Mouse (Mus musculus): ENCODE results near the gene Capn7. TPM values are rescaled to one million over a fixed set of nuclear protein-coding genes. Genes with fewer than 3 reads are reported as not detected.

Gene Capn7
- polyA plus RNA-seq, 1 experiment from 2014 or later = 37.0 TPM

GRCm38 (mm10) chr14:31407911-31408604, 71.6 kb downstream of the Capn7 start:
- Histone ChIP-seq H3K4me1 (replicated peaks; ENCODE audit: control insufficient read depth, insufficient read depth, low read length) (peaks cover 18% of the 10 kb centered on the region), H3K36me3 (ENCODE audit: control insufficient read depth, insufficient read depth, low read length) (no peaks in the 10 kb centered on the region), H3K27ac (ENCODE audit: low read depth) (no peak overlapping the region), H3K9ac (ENCODE audit: low read length) (no peak overlapping the region), H3K27me3 (replicated peaks; ENCODE audit: control insufficient read depth, insufficient read depth, low read length) (no peaks in the 10 kb centered on the region), H3K4me2 (ENCODE audit: low read length) (no peak overlapping the region), H3K4me3 (ENCODE audit: low read depth, low read length) (no peak overlapping the region), H3K9me3 (ENCODE audit: control insufficient read depth, low read length) (no peaks in the 10 kb centered on the region)
- no peak for DNase-seq (ENCODE audit: low spot score)
- WGBS = 60% methylated on average over 6 of the region's 6 CpGs
- no peak for ATAC-seq (replicated peaks; ENCODE audit: low FRiP score, low TSS enrichment, low read depth)

DNA sequence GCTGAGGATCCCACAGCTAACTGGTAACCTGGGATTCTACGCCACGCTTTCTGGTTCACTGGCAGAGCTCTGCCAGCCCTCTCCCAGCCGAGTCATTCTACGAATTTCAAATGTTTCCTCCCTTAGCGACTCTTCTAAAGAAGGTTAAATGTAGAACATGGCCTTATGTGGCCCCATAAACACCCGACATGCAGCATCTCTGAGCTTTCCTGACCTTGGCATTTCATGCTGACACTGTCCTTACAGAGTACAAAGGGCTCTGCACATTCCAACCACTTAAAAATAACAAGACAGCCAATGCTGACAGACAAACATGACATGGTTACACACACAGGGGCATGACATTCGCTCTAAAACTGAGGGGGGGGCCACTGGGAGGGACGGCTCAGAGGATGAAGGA, 72.2 kb downstream of the Capn7 start:
- no peaks in the 10 kb centered on the region for H3K36me3 ChIP-seq (ENCODE audit: control insufficient read depth, insufficient read depth, low read length)
- H3K27ac ChIP-seq (ENCODE audit: low read depth) = no peak overlapping the region
- no peak overlapping the region for H3K9ac ChIP-seq (ENCODE audit: low read length)
- no peak for ATAC-seq (replicated peaks; ENCODE audit: low FRiP score, low TSS enrichment, low read depth)
- H3K4me1 ChIP-seq (replicated peaks; ENCODE audit: control insufficient read depth, insufficient read depth, low read length) = peaks cover 15% of the 10 kb centered on the region
- H3K4me2 ChIP-seq (ENCODE audit: low read length) = no peak overlapping the region
- H3K27me3 ChIP-seq (replicated peaks; ENCODE audit: control insufficient read depth, insufficient read depth, low read length) = no peaks in the 10 kb centered on the region
- 65% methylated on average over 8 of the region's 8 CpGs for WGBS
- no peak overlapping the region for H3K4me3 ChIP-seq (ENCODE audit: low read depth, low read length)
- no peak for DNase-seq (ENCODE audit: low spot score)
- H3K9me3 ChIP-seq (ENCODE audit: control insufficient read depth, low read length) = no peaks in the 10 kb centered on the region

- Histone ChIP-seq H3K27me3 (replicated peaks; ENCODE audit: control insufficient read depth, insufficient read depth, low read length) (no peaks in the 10 kb centered on the region), H3K4me2 (ENCODE audit: low read length) (no peak overlapping the region), H3K9me3 (ENCODE audit: control insufficient read depth, low read length) (no peaks in the 10 kb centered on the region), H3K4me1 (replicated peaks; ENCODE audit: control insufficient read depth, insufficient read depth, low read length) (peaks cover 14% of the 10 kb centered on the region), H3K4me3 (ENCODE audit: low read depth, low read length) (no peak overlapping the region), H3K36me3 (ENCODE audit: control insufficient read depth, insufficient read depth, low read length) (no peaks in the 10 kb centered on the region), H3K9ac (ENCODE audit: low read length) (no peak overlapping the region), H3K27ac (ENCODE audit: low read depth) (no peak overlapping the region)
- WGBS = 81% methylated on average over 9 of the region's 9 CpGs
- no peak for DNase-seq (ENCODE audit: low spot score)
- no peak for ATAC-seq (replicated peaks; ENCODE audit: low FRiP score, low TSS enrichment, low read depth)
These were observed 73.8 kb downstream of the Capn7 start for GRCm38 (mm10) chr14:31410123-31410724.

DNA sequence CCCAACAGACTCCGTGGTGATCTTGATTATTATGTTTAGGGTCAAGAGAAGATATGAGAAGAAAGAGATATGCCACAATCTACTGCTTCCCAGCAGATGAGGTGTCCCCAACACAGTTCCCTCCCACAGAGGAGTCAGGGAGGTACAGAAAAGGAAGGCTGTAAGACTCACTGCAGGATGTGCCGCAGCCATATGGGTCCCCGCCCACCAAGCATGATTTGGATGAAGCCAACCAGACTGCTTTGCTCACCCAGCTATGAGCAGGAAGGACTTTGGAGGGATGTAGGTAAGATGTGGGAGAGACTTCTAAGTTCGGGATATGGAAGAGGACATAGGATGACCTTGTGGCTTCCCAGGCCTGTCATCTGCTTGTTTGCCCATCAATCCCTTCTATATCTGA, 74.3 kb downstream of the Capn7 start:
- Histone ChIP-seq H3K9ac (ENCODE audit: low read length) (no peak overlapping the region), H3K36me3 (ENCODE audit: control insufficient read depth, insufficient read depth, low read length) (no peaks in the 10 kb centered on the region), H3K4me2 (ENCODE audit: low read length) (no peak overlapping the region), H3K4me3 (ENCODE audit: low read depth, low read length) (no peak overlapping the region), H3K27me3 (replicated peaks; ENCODE audit: control insufficient read depth, insufficient read depth, low read length) (no peaks in the 10 kb centered on the region), H3K4me1 (replicated peaks; ENCODE audit: control insufficient read depth, insufficient read depth, low read length) (peaks cover 14% of the 10 kb centered on the region), H3K9me3 (ENCODE audit: control insufficient read depth, low read length) (no peaks in the 10 kb centered on the region), H3K27ac (ENCODE audit: low read depth) (no peak overlapping the region)
- ATAC-seq (replicated peaks; ENCODE audit: low FRiP score, low TSS enrichment, low read depth) (no peak), DNase-seq (ENCODE audit: low spot score) (no peak)
- 67% methylated on average over 4 of the region's 4 CpGs for WGBS

DNA sequence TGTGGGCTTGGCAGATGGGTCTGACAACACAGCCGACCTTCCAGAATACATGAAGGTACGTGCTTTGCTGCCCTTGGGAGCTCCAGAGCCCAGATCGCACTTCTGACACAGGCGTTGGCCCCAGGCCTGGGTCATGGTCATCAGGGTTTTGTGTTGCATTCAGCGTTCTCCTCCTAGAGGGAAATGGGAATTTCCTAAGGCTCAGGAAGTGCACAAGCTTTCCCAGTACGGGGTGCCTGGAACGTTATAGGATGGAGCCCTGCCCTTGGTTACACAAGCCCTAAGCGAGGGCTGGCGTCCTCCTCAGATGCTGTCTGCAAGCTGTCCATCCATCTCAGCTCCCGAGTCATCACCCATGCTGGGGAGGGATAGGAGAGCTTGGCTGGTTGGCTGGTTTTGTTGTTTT, 76.2 kb downstream of the Capn7 start:
- H3K4me1 ChIP-seq (replicated peaks; ENCODE audit: control insufficient read depth, insufficient read depth, low read length) = peaks cover 14% of the 10 kb centered on the region
- H3K4me2 ChIP-seq (ENCODE audit: low read length) = no peak overlapping the region
- no peaks in the 10 kb centered on the region for H3K36me3 ChIP-seq (ENCODE audit: control insufficient read depth, insufficient read depth, low read length)
- no peak for ATAC-seq (replicated peaks; ENCODE audit: low FRiP score, low TSS enrichment, low read depth)
- H3K9me3 ChIP-seq (ENCODE audit: control insufficient read depth, low read length) = no peaks in the 10 kb centered on the region
- no peaks in the 10 kb centered on the region for H3K27me3 ChIP-seq (replicated peaks; ENCODE audit: control insufficient read depth, insufficient read depth, low read length)
- no peak overlapping the region for H3K27ac ChIP-seq (ENCODE audit: low read depth)
- no peak for DNase-seq (ENCODE audit: low spot score)
- H3K4me3 ChIP-seq (ENCODE audit: low read depth, low read length) = no peak overlapping the region
- WGBS = 84% methylated on average over 10 of the region's 10 CpGs
- H3K9ac ChIP-seq (ENCODE audit: low read length) = no peak overlapping the region

- no peaks in the 10 kb centered on the region for H3K36me3 ChIP-seq (ENCODE audit: control insufficient read depth, insufficient read depth, low read length)
- ATAC-seq (replicated peaks; ENCODE audit: low FRiP score, low TSS enrichment, low read depth) (no peak), DNase-seq (ENCODE audit: low spot score) (no peak)
- H3K27me3 ChIP-seq (replicated peaks; ENCODE audit: control insufficient read depth, insufficient read depth, low read length) = no peaks in the 10 kb centered on the region
- H3K4me3 ChIP-seq (ENCODE audit: low read depth, low read length) = no peak overlapping the region
- peaks cover 8% of the 10 kb centered on the region; the same call in 1 of the 2 replicates for H3K4me1 ChIP-seq (replicated peaks; ENCODE audit: control insufficient read depth, insufficient read depth, low read length)
- no peak overlapping the region for H3K27ac ChIP-seq (ENCODE audit: low read depth)
- H3K9ac ChIP-seq (ENCODE audit: low read length) = no peak overlapping the region
- H3K9me3 ChIP-seq (ENCODE audit: control insufficient read depth, low read length) = no peaks in the 10 kb centered on the region
- 68% methylated on average over 6 of the region's 6 CpGs for WGBS
- no peak overlapping the region for H3K4me2 ChIP-seq (ENCODE audit: low read length)
These were observed 77.1 kb downstream of the Capn7 start for GRCm38 (mm10) chr14:31413475-31414086.

DNA sequence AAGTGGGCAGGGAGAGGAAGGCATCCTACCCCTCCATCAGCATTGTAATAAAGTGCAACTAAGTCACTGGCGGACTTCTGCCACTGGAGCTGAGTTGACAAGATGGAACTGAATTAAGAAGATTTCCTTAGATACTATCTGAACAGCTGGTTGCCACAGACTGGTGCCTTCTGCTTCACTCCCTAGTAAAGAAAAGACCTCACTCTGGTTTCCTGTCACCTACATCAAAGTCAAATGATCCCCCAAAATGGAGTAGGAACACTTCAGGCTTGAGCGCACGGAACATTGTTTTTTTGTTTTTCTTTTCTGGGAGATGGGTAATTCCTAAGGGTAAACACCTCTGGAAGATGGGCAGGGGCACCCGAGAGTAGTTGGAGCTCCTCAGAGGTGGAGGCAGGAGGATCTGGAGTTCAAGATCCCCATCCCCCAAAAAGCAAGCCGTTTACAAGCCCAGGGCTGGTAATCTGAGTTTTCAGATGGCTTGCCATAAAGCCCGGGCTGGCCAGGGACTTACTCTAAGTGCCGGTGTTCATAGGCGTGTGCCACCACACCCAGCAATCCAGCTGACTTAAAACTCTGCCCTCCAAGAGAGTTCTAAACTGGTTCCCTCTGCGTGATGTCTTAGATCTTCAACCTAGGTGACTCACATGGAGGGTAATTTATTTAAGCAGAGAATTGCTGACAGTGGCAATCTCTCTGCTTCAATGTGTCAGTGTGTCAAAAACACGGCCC, 78.0 kb downstream of the Capn7 start:
- H3K4me3 ChIP-seq (ENCODE audit: low read depth, low read length) = no peak overlapping the region
- no peaks in the 10 kb centered on the region for H3K36me3 ChIP-seq (ENCODE audit: control insufficient read depth, insufficient read depth, low read length)
- no peak for ATAC-seq (replicated peaks; ENCODE audit: low FRiP score, low TSS enrichment, low read depth)
- no peak overlapping the region for H3K9ac ChIP-seq (ENCODE audit: low read length)
- DNase-seq (ENCODE audit: low spot score) = no peak
- whole genome bisulfite sequencing = 58% methylated on average over 10 of the region's 10 CpGs
- H3K4me2 ChIP-seq (ENCODE audit: low read length) = no peak overlapping the region
- no peaks in the 10 kb centered on the region for H3K9me3 ChIP-seq (ENCODE audit: control insufficient read depth, low read length)
- H3K4me1 ChIP-seq (replicated peaks; ENCODE audit: control insufficient read depth, insufficient read depth, low read length) = peaks cover 8% of the 10 kb centered on the region; the same call in 1 of the 2 replicates
- H3K27ac ChIP-seq (ENCODE audit: low read depth) = no peak overlapping the region
- H3K27me3 ChIP-seq (replicated peaks; ENCODE audit: control insufficient read depth, insufficient read depth, low read length) = no peaks in the 10 kb centered on the region

GRCm38 (mm10) chr14:31414967-31415376, 78.5 kb downstream of the Capn7 start:
- H3K4me3 ChIP-seq (ENCODE audit: low read depth, low read length) = no peak overlapping the region
- DNase-seq (ENCODE audit: low spot score) (no peak), ATAC-seq (replicated peaks; ENCODE audit: low FRiP score, low TSS enrichment, low read depth) (no peak)
- 51% methylated on average over 7 of the region's 7 CpGs for WGBS
- no peaks in the 10 kb centered on the region for H3K36me3 ChIP-seq (ENCODE audit: control insufficient read depth, insufficient read depth, low read length)
- H3K4me1 ChIP-seq (replicated peaks; ENCODE audit: control insufficient read depth, insufficient read depth, low read length) = peaks cover 8% of the 10 kb centered on the region; the same call in 1 of the 2 replicates
- H3K27ac ChIP-seq (ENCODE audit: low read depth) = 0 out of 2 replicates have a peak overlapping the region, but pooled peaks have one; percentile 0
- H3K27me3 ChIP-seq (replicated peaks; ENCODE audit: control insufficient read depth, insufficient read depth, low read length) = no peaks in the 10 kb centered on the region
- no peaks in the 10 kb centered on the region for H3K9me3 ChIP-seq (ENCODE audit: control insufficient read depth, low read length)
- no peak overlapping the region for H3K4me2 ChIP-seq (ENCODE audit: low read length)
- H3K9ac ChIP-seq (ENCODE audit: low read length) = no peak overlapping the region

Measured in intestine, embryonic 14.5 days (tissue).